Mouse (Mus musculus) cerebellum, postnatal 14 days (tissue): ENCODE measurements around the gene Cwh43.

Experiments
- DNase-seq, 2 experiments: peaks; one replicate each; pipeline ENCODE4 v3.0.0; 2021; ENCODE audit warnings: mixed read lengths in 2 of 2

Gene Cwh43

GRCm38 (mm10) chr5:73405981-73406722 is at the start of gene Cwh43:
Cwh43 (plus strand) TSS chr5:73406075.
- peak; percentile 11 to 12 for DNase-seq

- DNase-seq, result no peak
These were observed 46.6 kb upstream of the Cwh43 start for GRCm38 (mm10) chr5:73359134-73359751.

GRCm38 (mm10) chr5:73359752-73360141 is 46.1 kb upstream of the Cwh43 start:
- DNase-seq, result no peak

GRCm38 (mm10) chr5:73360240-73360639 is 45.6 kb upstream of the Cwh43 start:
- DNase-seq, result no peak

- no peak for DNase-seq
These were observed 43.5 kb upstream of the Cwh43 start for GRCm38 (mm10) chr5:73362338-73362737.

GRCm38 (mm10) chr5:73362791-73363190 is 43.1 kb upstream of the Cwh43 start:
- no peak for DNase-seq

GRCm38 (mm10) chr5:73364107-73364864 is 41.6 kb upstream of the Cwh43 start:
- no peak for DNase-seq

- no peak for DNase-seq
These were observed 38.0 kb upstream of the Cwh43 start for GRCm38 (mm10) chr5:73367906-73368305.

GRCm38 (mm10) chr5:73368845-73369447 is 36.9 kb upstream of the Cwh43 start:
- DNase-seq, result no peak

- DNase-seq, result no peak
These were observed 36.1 kb upstream of the Cwh43 start for GRCm38 (mm10) chr5:73369731-73370130.

GRCm38 (mm10) chr5:73372601-73373000 is 33.3 kb upstream of the Cwh43 start:
- DNase-seq, result no peak

- DNase-seq, result no peak
These were observed 32.7 kb upstream of the Cwh43 start for GRCm38 (mm10) chr5:73373184-73373583.

- DNase-seq, result no peak
These were observed 29.8 kb upstream of the Cwh43 start for GRCm38 (mm10) chr5:73376041-73376440.

GRCm38 (mm10) chr5:73376491-73376890 is 29.4 kb upstream of the Cwh43 start:
- DNase-seq, result no peak

GRCm38 (mm10) chr5:73379908-73380307 is 26.0 kb upstream of the Cwh43 start:
- peak; percentile 90 to 95 for DNase-seq

GRCm38 (mm10) chr5:73380829-73381228 is 25.0 kb upstream of the Cwh43 start:
- peak in 1 of 2 experiments; percentile 10 for DNase-seq

GRCm38 (mm10) chr5:73381510-73381909 is 24.4 kb upstream of the Cwh43 start:
- no peak for DNase-seq

GRCm38 (mm10) chr5:73381976-73382540 is 23.8 kb upstream of the Cwh43 start:
- DNase-seq, result no peak

- DNase-seq, result peak; percentile 82 to 84
These were observed 22.9 kb upstream of the Cwh43 start for GRCm38 (mm10) chr5:73382737-73383646.

- DNase-seq, result peak in 1 of 2 experiments; percentile 14
These were observed 22.3 kb upstream of the Cwh43 start for GRCm38 (mm10) chr5:73383647-73383970.

- DNase-seq, result peak in 1 of 2 experiments; percentile 15
These were observed 12.8 kb upstream of the Cwh43 start for GRCm38 (mm10) chr5:73393041-73393440.
